Mouse (Mus musculus): ENCODE measurements around the gene Kcnh8. TPM values are rescaled to one million over a fixed set of nuclear protein-coding genes. Genes with fewer than 3 reads are reported as not detected.

Gene Kcnh8
- polyA plus RNA-seq, 1 experiment from 2014 or later, result 3.2 TPM

- no peak overlapping the region for H3K9ac ChIP-seq (ENCODE audit: low read length)
- no peak for DNase-seq (ENCODE audit: low spot score)
- H3K27ac ChIP-seq (ENCODE audit: low read depth, low read length), result no peak overlapping the region
- no peak for ATAC-seq (ENCODE audit: insufficient read depth, low FRiP score, low TSS enrichment)
- no peaks in the 10 kb centered on the region for H3K36me3 ChIP-seq (ENCODE audit: control insufficient read depth, insufficient read depth, low read length)
- no peaks in the 10 kb centered on the region for H3K27me3 ChIP-seq (ENCODE audit: control insufficient read depth, insufficient read depth, low read length)
- no peak overlapping the region for H3K4me2 ChIP-seq (ENCODE audit: low read depth)
- H3K9me3 ChIP-seq (ENCODE audit: control insufficient read depth, low read length), result no peaks in the 10 kb centered on the region
- no peak overlapping the region for H3K4me3 ChIP-seq (ENCODE audit: low read depth, low read length)
- no peaks in the 10 kb centered on the region for H3K4me1 ChIP-seq (ENCODE audit: control insufficient read depth, insufficient read depth, low read length)
Measured at GRCm38 (mm10) chr17:52738436-52738835, 135.9 kb downstream of the Kcnh8 start.

GRCm38 (mm10) chr17:52788151-52788550 lies 185.6 kb downstream of the Kcnh8 start:
- no peaks in the 10 kb centered on the region for H3K27me3 ChIP-seq (ENCODE audit: control insufficient read depth, insufficient read depth, low read length)
- no peak overlapping the region for H3K4me2 ChIP-seq (ENCODE audit: low read depth)
- H3K4me1 ChIP-seq (ENCODE audit: control insufficient read depth, insufficient read depth, low read length), result no peaks in the 10 kb centered on the region
- ATAC-seq (ENCODE audit: insufficient read depth, low FRiP score, low TSS enrichment) (no peak), DNase-seq (ENCODE audit: low spot score) (no peak)
- no peak overlapping the region for H3K4me3 ChIP-seq (ENCODE audit: low read depth, low read length)
- no peaks in the 10 kb centered on the region for H3K36me3 ChIP-seq (ENCODE audit: control insufficient read depth, insufficient read depth, low read length)
- no peaks in the 10 kb centered on the region for H3K9me3 ChIP-seq (ENCODE audit: control insufficient read depth, low read length)
- 73% methylated on average over 2 of the region's 3 CpGs for WGBS
- no peak overlapping the region for H3K9ac ChIP-seq (ENCODE audit: low read length)
- no peak overlapping the region for H3K27ac ChIP-seq (ENCODE audit: low read depth, low read length)

- no peak overlapping the region for H3K4me3 ChIP-seq (ENCODE audit: low read depth, low read length)
- no peaks in the 10 kb centered on the region for H3K9me3 ChIP-seq (ENCODE audit: control insufficient read depth, low read length)
- H3K27me3 ChIP-seq (ENCODE audit: control insufficient read depth, insufficient read depth, low read length), result no peaks in the 10 kb centered on the region
- no peak for DNase-seq (ENCODE audit: low spot score)
- H3K9ac ChIP-seq (ENCODE audit: low read length), result no peak overlapping the region
- WGBS, result 52% methylated on average over 6 of the region's 6 CpGs
- no peak overlapping the region for H3K4me2 ChIP-seq (ENCODE audit: low read depth)
- H3K36me3 ChIP-seq (ENCODE audit: control insufficient read depth, insufficient read depth, low read length), result no peaks in the 10 kb centered on the region
- ATAC-seq (ENCODE audit: insufficient read depth, low FRiP score, low TSS enrichment), result no peak
- H3K27ac ChIP-seq (ENCODE audit: low read depth, low read length), result no peak overlapping the region
- H3K4me1 ChIP-seq (ENCODE audit: control insufficient read depth, insufficient read depth, low read length), result no peaks in the 10 kb centered on the region
Measured at GRCm38 (mm10) chr17:52804463-52804862, 202.0 kb downstream of the Kcnh8 start.

GRCm38 (mm10) chr17:52810773-52811172 lies 208.3 kb downstream of the Kcnh8 start:
- Histone ChIP-seq H3K27ac (ENCODE audit: low read depth, low read length) (no peak overlapping the region), H3K27me3 (ENCODE audit: control insufficient read depth, insufficient read depth, low read length) (no peaks in the 10 kb centered on the region), H3K9ac (ENCODE audit: low read length) (no peak overlapping the region), H3K9me3 (ENCODE audit: control insufficient read depth, low read length) (no peaks in the 10 kb centered on the region), H3K4me1 (ENCODE audit: control insufficient read depth, insufficient read depth, low read length) (no peaks in the 10 kb centered on the region), H3K4me2 (ENCODE audit: low read depth) (no peak overlapping the region), H3K36me3 (ENCODE audit: control insufficient read depth, insufficient read depth, low read length) (no peaks in the 10 kb centered on the region), H3K4me3 (ENCODE audit: low read depth, low read length) (no peak overlapping the region)
- ATAC-seq (ENCODE audit: insufficient read depth, low FRiP score, low TSS enrichment) (no peak), DNase-seq (ENCODE audit: low spot score) (no peak)
- WGBS, result 83% methylated on average over 1 of the region's 1 CpGs

- ATAC-seq (ENCODE audit: insufficient read depth, low FRiP score, low TSS enrichment), result no peak
- Histone ChIP-seq H3K9ac (ENCODE audit: low read length) (no peak overlapping the region), H3K27me3 (ENCODE audit: control insufficient read depth, insufficient read depth, low read length) (no peaks in the 10 kb centered on the region), H3K4me2 (ENCODE audit: low read depth) (no peak overlapping the region), H3K4me3 (ENCODE audit: low read depth, low read length) (no peak overlapping the region), H3K36me3 (ENCODE audit: control insufficient read depth, insufficient read depth, low read length) (no peaks in the 10 kb centered on the region), H3K4me1 (ENCODE audit: control insufficient read depth, insufficient read depth, low read length) (no peaks in the 10 kb centered on the region), H3K27ac (ENCODE audit: low read depth, low read length) (no peak overlapping the region), H3K9me3 (ENCODE audit: control insufficient read depth, low read length) (no peaks in the 10 kb centered on the region)
- no peak for DNase-seq (ENCODE audit: low spot score)
- WGBS, result 86% methylated on average over 1 of the region's 1 CpGs
Measured at GRCm38 (mm10) chr17:52819007-52819406, 216.5 kb downstream of the Kcnh8 start.

- H3K9me3 ChIP-seq (ENCODE audit: control insufficient read depth, low read length), result no peaks in the 10 kb centered on the region
- no peak overlapping the region for H3K9ac ChIP-seq (ENCODE audit: low read length)
- WGBS, result 83% methylated on average over 4 of the region's 4 CpGs
- H3K36me3 ChIP-seq (ENCODE audit: control insufficient read depth, insufficient read depth, low read length), result no peaks in the 10 kb centered on the region
- H3K4me3 ChIP-seq (ENCODE audit: low read depth, low read length), result no peak overlapping the region
- no peaks in the 10 kb centered on the region for H3K4me1 ChIP-seq (ENCODE audit: control insufficient read depth, insufficient read depth, low read length)
- DNase-seq (ENCODE audit: low spot score) (no peak), ATAC-seq (ENCODE audit: insufficient read depth, low FRiP score, low TSS enrichment) (no peak)
- no peak overlapping the region for H3K4me2 ChIP-seq (ENCODE audit: low read depth)
- no peak overlapping the region for H3K27ac ChIP-seq (ENCODE audit: low read depth, low read length)
- H3K27me3 ChIP-seq (ENCODE audit: control insufficient read depth, insufficient read depth, low read length), result no peaks in the 10 kb centered on the region
Measured at GRCm38 (mm10) chr17:52829678-52830077, 227.2 kb downstream of the Kcnh8 start.

- Histone ChIP-seq H3K27me3 (ENCODE audit: control insufficient read depth, insufficient read depth, low read length) (no peaks in the 10 kb centered on the region), H3K27ac (ENCODE audit: low read depth, low read length) (no peak overlapping the region), H3K9ac (ENCODE audit: low read length) (no peak overlapping the region), H3K4me2 (ENCODE audit: low read depth) (no peak overlapping the region), H3K4me3 (ENCODE audit: low read depth, low read length) (no peak overlapping the region), H3K4me1 (ENCODE audit: control insufficient read depth, insufficient read depth, low read length) (no peaks in the 10 kb centered on the region), H3K9me3 (ENCODE audit: control insufficient read depth, low read length) (no peaks in the 10 kb centered on the region), H3K36me3 (ENCODE audit: control insufficient read depth, insufficient read depth, low read length) (no peaks in the 10 kb centered on the region)
- 93% methylated on average over 3 of the region's 3 CpGs for WGBS
- no peak for DNase-seq (ENCODE audit: low spot score)
- ATAC-seq (ENCODE audit: insufficient read depth, low FRiP score, low TSS enrichment), result no peak
Measured at GRCm38 (mm10) chr17:52873195-52873594, 270.7 kb downstream of the Kcnh8 start.

- Histone ChIP-seq H3K4me1 (ENCODE audit: control insufficient read depth, insufficient read depth, low read length) (no peaks in the 10 kb centered on the region), H3K4me2 (ENCODE audit: low read depth) (no peak overlapping the region), H3K9me3 (ENCODE audit: control insufficient read depth, low read length) (no peaks in the 10 kb centered on the region), H3K9ac (ENCODE audit: low read length) (no peak overlapping the region), H3K36me3 (ENCODE audit: control insufficient read depth, insufficient read depth, low read length) (no peaks in the 10 kb centered on the region), H3K27ac (ENCODE audit: low read depth, low read length) (no peak overlapping the region), H3K27me3 (ENCODE audit: control insufficient read depth, insufficient read depth, low read length) (no peaks in the 10 kb centered on the region), H3K4me3 (ENCODE audit: low read depth, low read length) (no peak overlapping the region)
- DNase-seq (ENCODE audit: low spot score) (no peak), ATAC-seq (ENCODE audit: insufficient read depth, low FRiP score, low TSS enrichment) (no peak)
- WGBS, result 74% methylated on average over 1 of the region's 1 CpGs
Measured at GRCm38 (mm10) chr17:52878964-52879363, 276.5 kb downstream of the Kcnh8 start.

- no peak overlapping the region for H3K4me3 ChIP-seq (ENCODE audit: low read depth, low read length)
- no peak overlapping the region for H3K9ac ChIP-seq (ENCODE audit: low read length)
- H3K36me3 ChIP-seq (ENCODE audit: control insufficient read depth, insufficient read depth, low read length), result no peaks in the 10 kb centered on the region
- no peaks in the 10 kb centered on the region for H3K9me3 ChIP-seq (ENCODE audit: control insufficient read depth, low read length)
- H3K4me1 ChIP-seq (ENCODE audit: control insufficient read depth, insufficient read depth, low read length), result no peaks in the 10 kb centered on the region
- H3K27me3 ChIP-seq (ENCODE audit: control insufficient read depth, insufficient read depth, low read length), result no peaks in the 10 kb centered on the region
- ATAC-seq (ENCODE audit: insufficient read depth, low FRiP score, low TSS enrichment) (no peak), DNase-seq (ENCODE audit: low spot score) (no peak)
- H3K4me2 ChIP-seq (ENCODE audit: low read depth), result no peak overlapping the region
- no peak overlapping the region for H3K27ac ChIP-seq (ENCODE audit: low read depth, low read length)
- WGBS, result 81% methylated on average over 2 of the region's 2 CpGs
Measured at GRCm38 (mm10) chr17:52880051-52880450, 277.5 kb downstream of the Kcnh8 start.
